Mouse (Mus musculus) olfactory bulb, adult 2 months (tissue): ENCODE measurements at regions not wholly inside any gene's neighbourhood (a gene's known extent, or its start where the extent isn't known, plus 50 kb on each side); places are given as distances from the start of the nearest gene placed in this dataset.

Source experiments
- CTCF ChIP-seq: fragments of 200-500 bp; IDR thresholded peaks from 2 replicates; pipeline ENCODE4 v1.5.1; 2012; ENCODE audit warnings: low read depth, mild to moderate bottlenecking, low read length, moderate library complexity; ENCODE audit not compliant: insufficient read depth
- POLR2A ChIP-seq: fragments of 200-500 bp; IDR thresholded peaks from 2 replicates; pipeline ENCODE4 v1.6.1; 2012; ENCODE audit warnings: mild to moderate bottlenecking, low read depth, low read length, moderate library complexity; ENCODE audit not compliant: insufficient read depth

GRCm38 (mm10) chr17:69727325-69727724 is 241.5 kb upstream of the Dlgap1 start:
- TF ChIP-seq CTCF (no peak), POLR2A (no peak)
